Mouse (Mus musculus) forebrain, postnatal 0 days (tissue): Measurements from ENCODE around the gene Ap4b1. TPM values are rescaled to one million over a fixed set of nuclear protein-coding genes. Genes with fewer than 3 reads are reported as not detected.
A peak's percentile ranks its signal among the peaks of the same experiment; 100 is the strongest.

Experiments used
- ATAC-seq: fragments of 200-750 bp; cut with Nextera tagmentation; 2 replicates; pipeline ENCODE4 v1.8.0; 2017; ENCODE audit warnings: mild to moderate bottlenecking, moderate library complexity
- DNase-seq: peaks from one replicate; pipeline ENCODE4 v3.0.0-alpha.2; 2015
- H3K27ac ChIP-seq: fragments of 300-500 bp; sonication (generic); 2 replicates; pipeline ENCODE4 v1.5.1; 2014; ENCODE audit warnings: low read depth, mild to moderate bottlenecking, antibody characterized with exemption, low read length, moderate library complexity, mixed read lengths
- H3K27me3 ChIP-seq: fragments of 300-500 bp; sonication (generic); 2 replicates; pipeline ENCODE4 v1.6.1; 2014; ENCODE audit warnings: mild to moderate bottlenecking, low read length, mixed read lengths; ENCODE audit not compliant: insufficient read depth
- H3K36me3 ChIP-seq: fragments of 300-500 bp; sonication (generic); 2 replicates; pipeline ENCODE4 v1.6.1; 2014; ENCODE audit warnings: mild to moderate bottlenecking, moderate library complexity; ENCODE audit not compliant: insufficient read depth
- H3K4me1 ChIP-seq: fragments of 300-500 bp; sonication (generic); 2 replicates; pipeline ENCODE4 v1.6.1; 2014; ENCODE audit warnings: antibody characterized with exemption; ENCODE audit not compliant: insufficient read depth
- H3K4me2 ChIP-seq: fragments of 300-500 bp; sonication (generic); 2 replicates; pipeline ENCODE4 v1.6.1; 2014; ENCODE audit warnings: low read depth, mild to moderate bottlenecking, moderate library complexity
- H3K4me3 ChIP-seq: fragments of 300-500 bp; sonication (generic); 2 replicates; pipeline ENCODE4 v1.5.1; 2014; ENCODE audit warnings: low read depth, low read length, mixed read lengths
- H3K9ac ChIP-seq: fragments of 300-500 bp; sonication (generic); 2 replicates; pipeline ENCODE4 v1.6.1; 2014; ENCODE audit warnings: mild to moderate bottlenecking
- H3K9me3 ChIP-seq: fragments of 300-500 bp; sonication (generic); 2 replicates; pipeline ENCODE4 v1.6.1; 2016; ENCODE audit warnings: low read length
- CTCF ChIP-seq: sonication (generic); IDR thresholded peaks from 2 replicates; pipeline ENCODE4 v1.5.1; 2016; ENCODE audit warnings: antibody characterized with exemption, control low read depth, low read depth
- WGBS: fragments of 180-500 bp; shearing (Covaris S2); extraction: QIAGEN DNeasy Blood & Tissue Kit; methylation state at CpG from one replicate; pipeline ENCODE4 v1.1.7; 2014; 5-methylcytosine and 5-hydroxymethylcytosine counted together
- polyA plus RNA-seq: library from polyadenylated mRNA; unstranded; fragments of >200 nt; fragmentation: Nextera tagmentation; extraction: Ambion mirVana; gene quantifications from 2 replicates; pipeline ENCODE4 v1.2.1, GENCODE M21; 2015
- total RNA-seq: library from RNA; depleted of rRNA; stranded (reverse); fragments of >200 nt; gene quantifications from 2 replicates; pipeline ENCODE4 v1.2.3, GENCODE M21; 2014

The Ap4b1 gene
- total and polyA plus RNA-seq, 2 experiments from 2014 or later = 17.2 to 26.1 TPM

GRCm38 (mm10) chr3:103851882-103852281 is 42.6 kb downstream of the Ap4b1 start:
- TF ChIP-seq CTCF = no peak
- Histone ChIP-seq H3K36me3 (no peaks in the 10 kb centered on the region), H3K27me3 (no peaks in the 10 kb centered on the region), H3K9ac (no peak overlapping the region), H3K9me3 (no peaks in the 10 kb centered on the region), H3K4me3 (no peak overlapping the region), H3K4me1 (no peaks in the 10 kb centered on the region), H3K4me2 (no peak overlapping the region), H3K27ac (no peak overlapping the region)
- ATAC-seq (no peak), DNase-seq (no peak)
- 91% methylated on average over 8 of the region's 8 CpGs for WGBS

- no peak overlapping the region for H3K4me2 ChIP-seq
- no peak overlapping the region for H3K9ac ChIP-seq
- WGBS = 61% methylated on average over 3 of the region's 3 CpGs
- ATAC-seq (peak; percentile 53), DNase-seq (peak; percentile 36)
- peak; percentile 56 for TF ChIP-seq CTCF
- no peaks in the 10 kb centered on the region for H3K4me1 ChIP-seq
- no peaks in the 10 kb centered on the region for H3K27me3 ChIP-seq
- H3K9me3 ChIP-seq = no peaks in the 10 kb centered on the region
- H3K36me3 ChIP-seq = no peaks in the 10 kb centered on the region
- H3K4me3 ChIP-seq = no peak overlapping the region
- H3K27ac ChIP-seq = no peak overlapping the region
Measured at GRCm38 (mm10) chr3:103852565-103853299, 43.4 kb downstream of the Ap4b1 start.

- Histone ChIP-seq H3K9ac (no peak overlapping the region), H3K9me3 (no peaks in the 10 kb centered on the region), H3K27me3 (no peaks in the 10 kb centered on the region), H3K4me2 (no peak overlapping the region), H3K4me3 (no peak overlapping the region), H3K4me1 (no peaks in the 10 kb centered on the region), H3K36me3 (no peaks in the 10 kb centered on the region), H3K27ac (no peak overlapping the region)
- 61% methylated on average over 8 of the region's 8 CpGs for WGBS
- ATAC-seq = no peak
- no peak for DNase-seq
- no peak for TF ChIP-seq CTCF
Measured at GRCm38 (mm10) chr3:103853804-103854203, 44.5 kb downstream of the Ap4b1 start.

DNA sequence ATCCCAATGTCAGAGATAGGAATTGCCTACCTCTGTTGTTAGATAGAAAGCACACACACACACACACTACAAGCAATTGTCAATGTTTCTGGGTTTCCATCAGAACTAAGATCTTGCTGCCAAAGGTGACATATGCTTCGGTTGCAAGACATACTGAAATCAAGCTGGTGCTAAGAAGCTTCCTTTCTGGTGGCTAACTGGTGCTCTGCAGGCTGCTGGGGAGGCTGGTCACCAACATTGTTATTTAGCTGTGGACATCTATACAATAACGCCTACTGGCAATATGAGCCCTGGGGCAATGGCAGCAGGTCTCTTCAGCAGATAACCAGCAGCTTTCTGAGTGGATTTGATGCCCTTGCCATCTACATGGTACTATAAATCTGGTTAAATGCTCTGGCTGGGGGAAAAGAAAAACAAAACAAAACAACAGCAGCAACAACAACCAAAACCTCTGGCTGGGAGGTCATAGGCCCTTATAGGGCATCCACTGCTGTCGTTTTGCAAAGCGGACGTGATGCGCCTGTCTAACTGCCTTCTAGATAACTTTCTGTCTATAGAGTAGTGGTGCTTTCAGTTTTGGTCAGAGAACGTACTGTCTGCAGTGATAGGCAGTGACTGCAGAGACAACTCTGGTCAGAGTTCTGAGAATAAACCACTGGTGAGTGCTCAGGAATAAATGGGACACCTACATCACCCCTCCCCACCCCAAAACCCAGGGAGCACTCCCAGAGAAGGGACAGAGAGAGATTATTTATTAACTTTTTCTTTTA is 47.9 kb downstream of the Ap4b1 start:
- Histone ChIP-seq H3K4me2 (no peak overlapping the region), H3K9me3 (no peaks in the 10 kb centered on the region), H3K4me3 (no peak overlapping the region), H3K27ac (no peak overlapping the region), H3K36me3 (no peaks in the 10 kb centered on the region), H3K9ac (no peak overlapping the region), H3K4me1 (no peaks in the 10 kb centered on the region), H3K27me3 (no peaks in the 10 kb centered on the region)
- no peak for ATAC-seq
- 89% methylated on average over 7 of the region's 7 CpGs for WGBS
- no peak for DNase-seq
- no peak for TF ChIP-seq CTCF

- Histone ChIP-seq H3K4me3 (no peak overlapping the region), H3K9me3 (no peaks in the 10 kb centered on the region), H3K4me2 (no peak overlapping the region), H3K27ac (no peak overlapping the region), H3K9ac (no peak overlapping the region), H3K27me3 (no peaks in the 10 kb centered on the region), H3K36me3 (no peaks in the 10 kb centered on the region), H3K4me1 (no peaks in the 10 kb centered on the region)
- ATAC-seq (no peak), DNase-seq (no peak)
- WGBS = 87% methylated on average over 6 of the region's 6 CpGs
- TF ChIP-seq CTCF = no peak
Measured at GRCm38 (mm10) chr3:103857977-103858563, 48.8 kb downstream of the Ap4b1 start.

GRCm38 (mm10) chr3:103858881-103859801 is 49.8 kb downstream of the Ap4b1 start, which contains the start of gene Ptpn22:
Gene Ptpn22, plus strand, starts transcription at chr3:103859795.
- ATAC-seq (no peak), DNase-seq (no peak)
- no peak within 1 kb of the TSS for H3K4me3 ChIP-seq
- no peak within 1 kb of the TSS for H3K27ac ChIP-seq
- no peak within 1 kb of the TSS for H3K4me2 ChIP-seq
- 72% methylated on average over 12 of the region's 12 CpGs for WGBS
- no peaks in the 10 kb centered on the region for H3K36me3 ChIP-seq
- no peaks in the 10 kb centered on the region for H3K27me3 ChIP-seq
- no peaks in the 10 kb centered on the region for H3K4me1 ChIP-seq
- TF ChIP-seq CTCF = no peak
- H3K9ac ChIP-seq = no peak within 1 kb of the TSS
- no peaks in the 10 kb centered on the region for H3K9me3 ChIP-seq
